Mouse (Mus musculus) forebrain, embryonic 15.5 days (tissue): ENCODE measurements at regions not wholly inside any gene's neighbourhood (a gene's known extent, or its start where the extent isn't known, plus 50 kb on each side); places are given as distances from the start of the nearest gene placed in this dataset.

ENCODE experiments used
- ATAC-seq: fragments of 200-750 bp; cut with Nextera tagmentation; replicated peaks from 2 replicates; pipeline ENCODE4 v1.8.0; 2017; ENCODE audit warnings: mild to moderate bottlenecking, moderate TSS enrichment, moderate library complexity
- H3K27ac ChIP-seq: fragments of 300-500 bp; sonication (generic); replicated peaks from 2 replicates; pipeline ENCODE4 v1.5.1; 2015; ENCODE audit warnings: mild to moderate bottlenecking, inconsistent platforms
- H3K27me3 ChIP-seq: fragments of 300-500 bp; sonication (generic); 2 replicates; pipeline ENCODE4 v1.6.1; 2015; ENCODE audit warnings: inconsistent platforms
- H3K36me3 ChIP-seq: fragments of 300-500 bp; sonication (generic); 2 replicates; pipeline ENCODE4 v1.6.1; 2015; ENCODE audit warnings: mild to moderate bottlenecking, inconsistent platforms
- H3K4me1 ChIP-seq: fragments of 300-500 bp; sonication (generic); 2 replicates; pipeline ENCODE4 v1.6.1; 2015; ENCODE audit warnings: inconsistent platforms
- H3K4me2 ChIP-seq: fragments of 300-500 bp; sonication (generic); replicated peaks from 2 replicates; pipeline ENCODE4 v1.6.1; 2015; ENCODE audit warnings: mild to moderate bottlenecking, inconsistent platforms
- H3K4me3 ChIP-seq: fragments of 300-500 bp; sonication (generic); 2 replicates; pipeline ENCODE4 v1.5.1; 2015; ENCODE audit warnings: mild to moderate bottlenecking, inconsistent platforms
- H3K9ac ChIP-seq: fragments of 300-500 bp; sonication (generic); replicated peaks from 2 replicates; pipeline ENCODE4 v1.6.1; 2015; ENCODE audit warnings: mild to moderate bottlenecking, inconsistent platforms
- H3K9me3 ChIP-seq: fragments of 300-500 bp; sonication (generic); 2 replicates; pipeline ENCODE4 v1.6.1; 2016; ENCODE audit warnings: inconsistent platforms
- WGBS: fragments of 180-500 bp; shearing (Covaris S2); methylation state at CpG from one replicate; pipeline ENCODE4 v1.1.7; 2015; ENCODE audit warnings: mixed read lengths; 5-methylcytosine and 5-hydroxymethylcytosine counted together

- H3K27ac ChIP-seq = no peak overlapping the region
- no peaks in the 10 kb centered on the region for H3K36me3 ChIP-seq
- ATAC-seq = no peak
- 90% methylated on average over 10 of the region's 10 CpGs for WGBS
- no peaks in the 10 kb centered on the region for H3K4me1 ChIP-seq
- H3K9me3 ChIP-seq = no peaks in the 10 kb centered on the region
- H3K27me3 ChIP-seq = no peaks in the 10 kb centered on the region
- no peak overlapping the region for H3K4me3 ChIP-seq
- no peak overlapping the region for H3K9ac ChIP-seq
- no peak overlapping the region for H3K4me2 ChIP-seq
These were observed 189.3 kb upstream of the Lrig1 start for GRCm38 (mm10) chr6:94889271-94889670.

- H3K27me3 ChIP-seq = no peaks in the 10 kb centered on the region
- WGBS = 80% methylated on average over 10 of the region's 10 CpGs
- H3K9ac ChIP-seq = no peak overlapping the region
- H3K9me3 ChIP-seq = no peaks in the 10 kb centered on the region
- no peak overlapping the region for H3K27ac ChIP-seq
- H3K36me3 ChIP-seq = no peaks in the 10 kb centered on the region
- no peak for ATAC-seq
- H3K4me3 ChIP-seq = no peak overlapping the region
- H3K4me2 ChIP-seq = no peak overlapping the region
- no peaks in the 10 kb centered on the region for H3K4me1 ChIP-seq
These were observed 181.2 kb upstream of the Lrig1 start for GRCm38 (mm10) chr6:94881139-94881538.

GRCm38 (mm10) chr6:94875841-94876240, 175.9 kb upstream of the Lrig1 start:
- 84% methylated on average over 5 of the region's 5 CpGs for WGBS
- Histone ChIP-seq H3K9ac (no peak overlapping the region), H3K36me3 (no peaks in the 10 kb centered on the region), H3K4me2 (no peak overlapping the region), H3K27ac (no peak overlapping the region), H3K4me3 (no peak overlapping the region), H3K27me3 (no peaks in the 10 kb centered on the region), H3K4me1 (no peaks in the 10 kb centered on the region), H3K9me3 (no peaks in the 10 kb centered on the region)
- no peak for ATAC-seq

GRCm38 (mm10) chr6:94875065-94875464, 175.1 kb upstream of the Lrig1 start:
- no peaks in the 10 kb centered on the region for H3K36me3 ChIP-seq
- no peaks in the 10 kb centered on the region for H3K4me1 ChIP-seq
- H3K27me3 ChIP-seq = no peaks in the 10 kb centered on the region
- no peak overlapping the region for H3K27ac ChIP-seq
- no peak overlapping the region for H3K9ac ChIP-seq
- H3K4me3 ChIP-seq = no peak overlapping the region
- ATAC-seq = no peak
- WGBS = 89% methylated on average over 4 of the region's 4 CpGs
- H3K9me3 ChIP-seq = no peaks in the 10 kb centered on the region
- no peak overlapping the region for H3K4me2 ChIP-seq

DNA sequence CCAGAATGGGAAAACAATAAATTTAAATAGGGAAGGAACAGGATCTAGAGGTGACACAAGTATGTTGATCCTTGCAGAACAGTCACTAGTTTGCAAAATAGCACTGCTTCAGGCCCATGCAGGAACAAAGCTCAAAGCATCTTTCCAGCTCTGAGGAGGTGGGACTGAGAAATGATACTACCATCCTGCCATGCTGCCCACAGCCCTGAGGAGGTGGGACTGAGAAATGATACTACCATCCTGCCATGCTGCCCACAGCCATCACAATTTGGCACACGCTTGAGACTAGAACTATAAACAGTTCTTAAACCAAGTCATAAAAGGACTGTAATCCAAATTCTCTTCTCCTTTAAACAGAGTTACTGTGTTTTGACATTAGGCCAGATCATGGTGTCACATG, 174.5 kb upstream of the Lrig1 start:
- Histone ChIP-seq H3K9ac (no peak overlapping the region), H3K4me1 (no peaks in the 10 kb centered on the region), H3K4me2 (no peak overlapping the region), H3K9me3 (no peaks in the 10 kb centered on the region), H3K27me3 (no peaks in the 10 kb centered on the region), H3K4me3 (no peak overlapping the region), H3K27ac (no peak overlapping the region), H3K36me3 (no peaks in the 10 kb centered on the region)
- WGBS = 90% methylated on average over 1 of the region's 1 CpGs
- no peak for ATAC-seq

GRCm38 (mm10) chr6:94867952-94868351, 168.0 kb upstream of the Lrig1 start:
- WGBS = 47% methylated on average over 3 of the region's 3 CpGs
- H3K27ac ChIP-seq = no peak overlapping the region
- ATAC-seq = no peak

GRCm38 (mm10) chr6:94865498-94865897, 165.5 kb upstream of the Lrig1 start:
- WGBS = 93% methylated on average over 2 of the region's 2 CpGs

More at GRCm38 (mm10) chr6:94867952-94868351, 168.0 kb upstream of the Lrig1 start:
- Histone ChIP-seq H3K4me1 (no peaks in the 10 kb centered on the region), H3K9ac (no peak overlapping the region), H3K4me2 (no peak overlapping the region), H3K27me3 (no peaks in the 10 kb centered on the region), H3K36me3 (no peaks in the 10 kb centered on the region), H3K4me3 (no peak overlapping the region), H3K9me3 (no peaks in the 10 kb centered on the region)

GRCm38 (mm10) chr6:94858121-94858621, 158.2 kb upstream of the Lrig1 start:
- 85% methylated on average over 5 of the region's 5 CpGs for WGBS
- Histone ChIP-seq H3K36me3 (no peaks in the 10 kb centered on the region), H3K4me1 (no peaks in the 10 kb centered on the region), H3K9ac (no peak overlapping the region), H3K27ac (no peak overlapping the region), H3K4me2 (no peak overlapping the region), H3K4me3 (no peak overlapping the region), H3K9me3 (no peaks in the 10 kb centered on the region), H3K27me3 (no peaks in the 10 kb centered on the region)
- no peak for ATAC-seq

More at GRCm38 (mm10) chr6:94865498-94865897, 165.5 kb upstream of the Lrig1 start:
- no peak overlapping the region for H3K9ac ChIP-seq
- no peaks in the 10 kb centered on the region for H3K4me1 ChIP-seq
- H3K9me3 ChIP-seq = no peaks in the 10 kb centered on the region
- ATAC-seq = no peak
- no peak overlapping the region for H3K4me2 ChIP-seq
- no peak overlapping the region for H3K27ac ChIP-seq
- H3K4me3 ChIP-seq = no peak overlapping the region
- H3K36me3 ChIP-seq = no peaks in the 10 kb centered on the region
- no peaks in the 10 kb centered on the region for H3K27me3 ChIP-seq

- Histone ChIP-seq H3K27ac (no peak overlapping the region), H3K4me1 (no peaks in the 10 kb centered on the region), H3K27me3 (no peaks in the 10 kb centered on the region), H3K9ac (no peak overlapping the region), H3K4me3 (no peak overlapping the region), H3K9me3 (no peaks in the 10 kb centered on the region), H3K4me2 (no peak overlapping the region), H3K36me3 (no peaks in the 10 kb centered on the region)
- 86% methylated on average over 5 of the region's 5 CpGs for WGBS
- ATAC-seq = no peak
These were observed 150.2 kb upstream of the Lrig1 start for GRCm38 (mm10) chr6:94850121-94850520.

DNA sequence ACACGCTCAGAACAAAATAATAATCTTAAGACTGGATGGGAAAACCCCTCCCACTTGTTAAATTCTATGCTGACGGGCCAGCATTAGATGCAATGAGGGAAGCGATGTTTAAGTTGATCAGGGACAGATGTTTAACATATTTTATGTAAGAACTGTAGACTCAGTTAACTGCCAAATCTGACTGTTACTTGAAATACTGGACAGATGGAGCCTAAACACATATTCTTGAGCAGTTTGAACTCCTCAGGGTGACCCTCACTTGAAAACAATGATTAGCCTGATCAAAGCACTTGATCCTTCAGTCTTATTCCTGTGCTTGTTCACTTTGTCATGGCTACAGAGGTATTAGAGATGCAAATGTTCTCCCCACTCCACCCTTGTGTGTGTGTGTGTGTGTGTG, 149.6 kb upstream of the Lrig1 start:
- no peak overlapping the region for H3K27ac ChIP-seq
- H3K27me3 ChIP-seq = no peaks in the 10 kb centered on the region
- no peak overlapping the region for H3K4me2 ChIP-seq
- no peak for ATAC-seq
- no peak overlapping the region for H3K9ac ChIP-seq
- H3K4me1 ChIP-seq = no peaks in the 10 kb centered on the region
- no peaks in the 10 kb centered on the region for H3K36me3 ChIP-seq
- no peaks in the 10 kb centered on the region for H3K9me3 ChIP-seq
- whole genome bisulfite sequencing = 66% methylated on average over 3 of the region's 3 CpGs
- H3K4me3 ChIP-seq = no peak overlapping the region

DNA sequence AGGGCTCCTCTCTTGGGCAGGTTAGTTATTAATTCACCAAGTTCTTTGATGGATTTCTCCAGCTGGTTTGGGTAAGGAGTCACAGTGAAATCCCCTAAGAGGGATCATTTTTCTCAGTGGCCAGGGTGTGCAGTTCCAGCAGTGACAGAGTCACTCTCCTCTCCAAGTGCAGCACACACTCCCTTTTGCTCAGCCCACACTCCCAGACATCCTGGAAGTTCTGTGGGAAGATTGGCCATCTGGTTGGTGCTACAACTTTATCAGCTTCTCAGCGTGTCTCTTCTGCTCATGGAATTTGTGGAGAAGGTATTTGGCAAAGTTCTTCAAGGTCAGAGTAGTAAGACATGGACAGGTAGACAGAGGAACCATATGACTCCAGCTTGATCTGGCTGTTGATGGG, 148.5 kb upstream of the Lrig1 start:
- Histone ChIP-seq H3K9ac (no peak overlapping the region), H3K27ac (no peak overlapping the region), H3K4me3 (no peak overlapping the region), H3K4me2 (no peak overlapping the region), H3K36me3 (no peaks in the 10 kb centered on the region), H3K27me3 (no peaks in the 10 kb centered on the region), H3K4me1 (no peaks in the 10 kb centered on the region), H3K9me3 (no peaks in the 10 kb centered on the region)
- WGBS = 88% methylated on average over 1 of the region's 1 CpGs
- ATAC-seq = no peak

DNA sequence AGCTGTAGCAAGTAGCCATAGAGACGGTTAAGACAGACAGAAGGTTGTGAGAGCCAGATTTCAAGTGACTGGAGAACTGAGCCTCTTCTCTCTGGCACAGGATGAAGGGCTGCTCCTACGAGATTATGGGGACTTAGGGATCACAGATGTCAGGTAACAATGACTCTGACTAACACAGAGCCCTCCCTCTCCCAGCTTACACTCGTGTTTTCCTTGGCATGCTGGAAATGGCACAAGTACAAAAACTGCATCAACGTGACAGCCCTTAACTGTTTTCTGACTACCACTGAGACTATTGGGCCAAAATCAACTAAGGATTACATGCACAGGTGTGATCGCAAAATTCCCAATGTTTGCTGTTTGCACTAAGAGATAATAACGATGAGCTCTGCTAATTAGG, 145.9 kb upstream of the Lrig1 start:
- Histone ChIP-seq H3K4me3 (no peak overlapping the region), H3K9ac (no peak overlapping the region), H3K27me3 (no peaks in the 10 kb centered on the region), H3K9me3 (no peaks in the 10 kb centered on the region), H3K36me3 (no peaks in the 10 kb centered on the region), H3K4me2 (no peak overlapping the region), H3K27ac (no peak overlapping the region), H3K4me1 (no peaks in the 10 kb centered on the region)
- no peak for ATAC-seq
- WGBS = 53% methylated on average over 6 of the region's 6 CpGs

- no peak overlapping the region for H3K4me3 ChIP-seq
- no peak overlapping the region for H3K4me2 ChIP-seq
- H3K9ac ChIP-seq = no peak overlapping the region
- no peaks in the 10 kb centered on the region for H3K36me3 ChIP-seq
- no peak for ATAC-seq
- 83% methylated on average over 9 of the region's 9 CpGs for WGBS
- H3K27me3 ChIP-seq = no peaks in the 10 kb centered on the region
- no peaks in the 10 kb centered on the region for H3K4me1 ChIP-seq
- no peaks in the 10 kb centered on the region for H3K9me3 ChIP-seq
- no peak overlapping the region for H3K27ac ChIP-seq
These were observed 142.9 kb upstream of the Lrig1 start for GRCm38 (mm10) chr6:94842856-94843255.
